Mouse (Mus musculus): ENCODE results near the gene Nup160. TPM values are rescaled to one million over a fixed set of nuclear protein-coding genes. Genes with fewer than 3 reads are reported as not detected.

The Nup160 gene
- total RNA-seq, 4 experiments from 2014 or later, result 19.2 to 25.0 (median 20.2) TPM

GRCm38 (mm10) chr2:90661426-90661825 is 15.6 kb upstream of the Nup160 start:
- DNase-seq (ENCODE audit: low spot score in 2 of 2), result no peak

GRCm38 (mm10) chr2:90666591-90667387 is 10.2 kb upstream of the Nup160 start:
- no peak for DNase-seq (ENCODE audit: low spot score in 2 of 2)

GRCm38 (mm10) chr2:90667388-90668265 is 9.4 kb upstream of the Nup160 start:
- DNase-seq (ENCODE audit: low spot score in 2 of 2), result peak in 1 of 2 experiments; percentile 17

GRCm38 (mm10) chr2:90670343-90670742 is 6.7 kb upstream of the Nup160 start:
- no peak for DNase-seq (ENCODE audit: low spot score in 2 of 2)

DNA sequence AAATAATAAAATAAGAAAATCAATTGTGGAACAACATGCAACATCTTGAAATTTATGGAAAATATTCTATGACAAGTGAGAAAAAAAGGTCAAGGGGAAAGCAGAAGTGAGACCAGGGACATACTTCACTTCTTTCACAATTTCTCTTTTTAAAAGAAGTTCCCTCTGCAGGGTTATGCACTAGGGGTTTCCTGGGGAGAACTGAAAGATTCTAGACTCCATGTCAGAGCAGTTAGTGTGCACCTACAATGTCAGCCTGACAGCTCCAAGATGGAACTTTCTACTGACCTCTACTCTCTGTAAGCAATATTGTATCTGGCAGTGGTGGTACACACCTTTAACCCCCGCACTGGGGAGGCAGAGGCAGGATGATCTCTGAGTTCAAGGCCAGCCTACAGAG is 3.7 kb upstream of the Nup160 start:
- no peak for DNase-seq (ENCODE audit: low spot score in 2 of 2)

- no peak for DNase-seq (ENCODE audit: low spot score in 2 of 2)
Measured at GRCm38 (mm10) chr2:90674555-90674954, 2.5 kb upstream of the Nup160 start.

GRCm38 (mm10) chr2:90675488-90675887 is 1.5 kb upstream of the Nup160 start:
- no peak for DNase-seq (ENCODE audit: low spot score in 2 of 2)

DNA sequence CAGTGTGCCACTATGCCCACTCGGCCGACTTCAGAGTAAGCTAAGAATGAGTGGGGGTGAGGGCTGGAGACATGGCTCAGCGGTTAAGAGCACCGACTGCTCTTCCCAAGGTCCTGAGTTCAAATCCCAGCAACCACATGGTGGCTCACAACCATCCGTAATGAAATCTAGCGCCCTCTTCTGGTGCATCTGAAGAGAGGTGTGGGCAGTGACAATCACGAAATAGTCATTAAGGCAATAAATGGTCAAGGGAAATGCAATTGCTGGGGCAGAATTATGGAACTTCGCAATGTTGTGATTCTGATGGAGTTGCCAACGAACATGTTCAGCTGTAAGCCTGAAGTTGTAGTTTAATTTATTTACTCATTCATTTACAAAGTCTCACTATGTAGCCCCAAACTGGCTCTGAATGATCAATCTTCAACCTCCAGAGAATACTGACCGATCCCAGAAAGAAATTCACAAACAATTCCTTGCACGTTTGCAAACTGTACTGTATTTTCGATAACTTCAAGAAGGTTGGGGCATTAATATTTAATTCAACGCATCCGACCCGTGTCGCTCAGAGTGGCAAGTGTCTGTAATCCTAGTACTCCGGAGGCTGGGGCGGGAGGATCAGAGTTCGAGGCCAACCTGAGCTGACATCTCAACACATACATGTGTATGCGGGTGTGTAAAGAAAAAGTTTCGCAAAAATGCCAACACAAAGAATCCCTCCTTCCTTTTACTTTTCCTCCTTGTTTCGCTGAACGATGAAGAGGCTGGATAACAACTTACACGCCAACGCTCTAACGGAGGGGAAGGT is 1.4 kb downstream of the Nup160 start:
- DNase-seq (ENCODE audit: low spot score in 2 of 2), result no peak

DNA sequence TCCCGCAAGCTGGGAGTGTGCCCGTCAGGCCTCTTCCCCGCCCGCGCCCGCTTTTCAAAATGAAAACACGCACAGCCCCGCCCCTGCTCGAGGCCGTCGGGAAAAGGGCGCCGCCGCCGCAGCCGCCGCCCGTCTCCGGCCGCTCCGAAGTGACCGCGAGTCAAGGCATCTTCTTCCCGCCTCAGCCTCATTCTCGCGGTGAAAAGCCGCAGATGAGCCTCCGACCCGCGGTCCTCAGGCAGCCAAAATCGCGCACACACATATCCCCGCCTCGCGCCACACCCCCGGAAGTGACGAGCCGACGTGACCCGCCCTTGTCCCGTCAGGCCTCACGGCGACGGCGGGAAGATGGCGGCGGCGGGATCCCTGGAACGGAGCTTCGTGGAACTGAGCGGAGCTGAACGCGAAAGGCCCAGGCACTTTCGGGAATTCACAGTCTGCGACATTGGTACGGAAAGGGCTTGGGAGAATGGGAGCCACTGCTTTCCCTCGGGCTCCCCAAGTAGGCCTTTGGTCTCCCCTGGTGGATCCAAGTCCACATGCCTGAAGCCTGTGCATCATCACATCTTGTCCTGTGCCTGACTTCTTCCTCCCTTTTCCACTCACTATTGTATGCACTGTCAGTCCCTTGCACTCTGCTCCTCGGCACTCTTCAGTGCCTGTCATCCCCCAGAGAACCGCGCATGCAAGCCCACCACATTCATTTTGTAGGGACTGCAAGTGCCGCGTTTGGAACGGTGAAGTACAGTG is 2.2 kb downstream of the Nup160 start:
- DNase-seq (ENCODE audit: low spot score in 2 of 2), result peak; percentile 79 to 90

GRCm38 (mm10) chr2:90700943-90701342 is 23.9 kb downstream of the Nup160 start:
- no peak for DNase-seq (ENCODE audit: low spot score in 2 of 2)

GRCm38 (mm10) chr2:90708548-90708947 is 31.5 kb downstream of the Nup160 start:
- DNase-seq (ENCODE audit: low spot score in 2 of 2), result no peak

GRCm38 (mm10) chr2:90715555-90716092 is 38.6 kb downstream of the Nup160 start:
- no peak for DNase-seq (ENCODE audit: low spot score in 2 of 2)

GRCm38 (mm10) chr2:90717366-90717765 is 40.4 kb downstream of the Nup160 start:
- no peak for DNase-seq (ENCODE audit: low spot score in 2 of 2)

- no peak for DNase-seq (ENCODE audit: low spot score in 2 of 2)
Measured at GRCm38 (mm10) chr2:90717948-90718347, 40.9 kb downstream of the Nup160 start.

- no peak for DNase-seq (ENCODE audit: low spot score in 2 of 2)
Measured at GRCm38 (mm10) chr2:90726818-90727217, 49.8 kb downstream of the Nup160 start.

GRCm38 (mm10) chr2:90735326-90735725 is 58.3 kb downstream of the Nup160 start:
- no peak for DNase-seq (ENCODE audit: low spot score in 2 of 2)

DNA sequence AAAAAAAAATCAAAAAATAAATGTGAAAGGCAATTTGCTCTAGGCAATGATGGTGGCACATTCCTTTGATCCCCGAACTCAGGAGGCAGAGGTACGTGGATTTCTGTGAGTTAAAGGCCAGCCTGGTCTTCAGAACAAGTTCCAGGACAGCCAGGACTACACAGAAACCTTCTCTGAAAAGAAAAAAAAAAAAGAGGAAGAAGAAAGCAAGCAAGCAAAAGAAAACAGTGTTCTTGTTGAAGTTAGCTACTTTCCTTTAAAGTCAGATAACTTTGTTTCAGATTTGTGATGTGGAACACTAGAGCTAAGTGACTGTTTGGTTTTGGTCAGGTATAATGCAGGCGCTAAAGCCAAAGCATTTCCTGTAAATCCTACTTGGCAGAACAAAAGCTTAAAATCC is 61.8 kb downstream of the Nup160 start:
- no peak for DNase-seq (ENCODE audit: low spot score in 2 of 2)

- no peak for DNase-seq (ENCODE audit: low spot score in 2 of 2)
Measured at GRCm38 (mm10) chr2:90739327-90739726, 62.3 kb downstream of the Nup160 start.

DNA sequence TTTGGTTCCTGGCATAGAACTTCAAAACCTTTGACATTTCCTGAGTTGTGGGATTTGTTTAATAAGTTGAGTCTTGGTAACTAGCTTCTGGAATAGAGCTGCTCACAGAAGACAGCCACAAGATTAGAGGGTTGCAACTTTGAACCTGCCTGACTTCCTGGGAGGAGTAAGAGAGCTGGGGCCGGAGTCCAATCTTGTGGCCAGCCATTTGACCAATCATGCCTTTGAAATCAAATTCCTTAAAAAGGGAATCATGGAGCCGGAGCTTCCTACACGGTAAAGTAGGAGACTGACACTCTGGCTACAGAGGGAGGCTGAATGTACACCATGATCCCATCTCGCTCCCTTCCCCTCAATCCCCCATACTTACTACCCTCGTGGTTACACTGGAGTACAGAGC is 62.9 kb downstream of the Nup160 start:
- no peak for DNase-seq (ENCODE audit: low spot score in 2 of 2)

DNA sequence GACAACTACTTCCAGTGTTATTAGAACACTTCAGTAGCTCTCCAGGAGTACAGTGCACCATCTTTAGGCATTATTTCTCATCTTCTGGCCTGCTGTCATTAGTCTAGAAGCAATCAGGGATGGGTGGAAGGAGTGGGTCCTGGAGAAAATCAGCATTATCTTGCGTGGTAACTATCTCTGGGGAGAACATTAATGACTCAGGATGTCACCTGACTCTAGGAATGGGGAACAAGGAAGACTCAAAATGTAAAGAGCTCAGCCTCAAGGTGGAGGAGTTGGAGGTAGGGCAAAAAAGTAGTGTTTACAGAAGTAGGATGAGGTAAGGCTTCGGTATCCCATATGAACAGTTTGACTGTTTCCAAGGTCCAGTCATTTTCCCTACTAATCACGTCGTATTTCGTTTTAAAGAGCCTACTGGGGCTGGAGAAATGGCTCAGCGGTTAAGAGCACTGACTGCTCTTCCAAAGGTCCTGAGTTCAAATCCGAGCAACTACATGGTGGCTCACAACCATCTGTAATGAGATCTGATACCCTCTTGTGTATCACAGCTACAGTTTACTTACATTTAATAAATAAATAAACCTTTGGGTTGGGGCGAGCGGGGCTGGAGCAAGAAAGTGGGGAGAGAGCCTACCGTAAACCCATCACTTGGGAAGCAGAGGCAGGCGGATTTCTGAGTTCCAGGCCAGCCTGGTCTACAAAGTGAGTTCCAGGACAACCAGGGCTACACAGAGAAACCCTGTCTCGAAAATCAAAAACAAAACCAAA is 67.5 kb downstream of the Nup160 start:
- no peak for DNase-seq (ENCODE audit: low spot score in 2 of 2)
